In genomic region chr11:79483392-79483791, GRCm38 (mm10) we compare ENCODE assay signal across 27 mouse cellular contexts. TPM values are rescaled to one million over a fixed set of nuclear protein-coding genes. Genes with fewer than 3 reads are reported as not detected.
"Had no signal": no experiment of that assay in that cellular context is flagged by ENCODE, and none has a peak within 500 bp of the region (broad histone marks: within the 10 kb centered on the region; RNA-seq: fewer than 3 reads in every experiment).

No protein-coding gene starts in this region.

- H3K9me3 ChIP-seq: heart, embryonic 13.5 days; heart, embryonic 15.5 days; hindbrain, embryonic 13.5 days; hindbrain, embryonic 15.5 days; limb, embryonic 10.5 days; limb, embryonic 12.5 days had no signal

- H3K4me3 ChIP-seq: gastrocnemius, adult 2 months; heart, embryonic 13.5 days; heart, embryonic 15.5 days; hindbrain, embryonic 13.5 days; hindbrain, embryonic 15.5 days; layer of hippocampus, adult 2 months; left cerebral cortex, adult 2 months; limb, embryonic 10.5 days; limb, embryonic 12.5 days had no signal

- H3K9ac ChIP-seq: heart, embryonic 13.5 days; heart, embryonic 15.5 days; hindbrain, embryonic 13.5 days; hindbrain, embryonic 15.5 days; limb, embryonic 12.5 days had no signal

- DNase-seq: gastrocnemius, adult 2 months; gastrocnemius, postnatal 10 days; gastrocnemius, postnatal 25 days; heart, adult 18-20 months; heart, postnatal 14 days; heart, postnatal 36 days; kidney, adult 11 months; kidney, adult 8-10 months; kidney, postnatal 10 days; kidney, postnatal 25 days; kidney, postnatal 4 days; liver had no signal

- ATAC-seq: hindbrain, postnatal 0 days; intestine, embryonic 16.5 days had no signal

- H3K27ac ChIP-seq: gastrocnemius, adult 2 months; heart, embryonic 13.5 days; heart, embryonic 15.5 days; hindbrain, embryonic 13.5 days; hindbrain, embryonic 15.5 days; hindbrain, postnatal 0 days; left cerebral cortex, adult 2 months; limb, embryonic 10.5 days; limb, embryonic 12.5 days had no signal

- H3K27me3 ChIP-seq: heart, embryonic 13.5 days; heart, embryonic 15.5 days; hindbrain, embryonic 13.5 days; hindbrain, embryonic 15.5 days; limb, embryonic 12.5 days had no signal

- H3K4me2 ChIP-seq: heart, embryonic 11.5 days; heart, embryonic 13.5 days; heart, embryonic 15.5 days; hindbrain, embryonic 13.5 days; hindbrain, embryonic 15.5 days; limb, embryonic 12.5 days; liver, embryonic 11.5 days had no signal

- H3K4me1 ChIP-seq: heart, embryonic 13.5 days; heart, embryonic 15.5 days; hindbrain, embryonic 13.5 days; hindbrain, embryonic 15.5 days; limb, embryonic 10.5 days; limb, embryonic 12.5 days had no signal

RNA-seq across cellular contexts. Expression of gene Omg, which starts 20.5 kb away (rescaled TPM):
- total RNA-seq: gastrocnemius, adult 2 months; gastrocnemius, postnatal 25 days; gastrocnemius, postnatal 4 days; heart, adult 18-20 months; heart, postnatal 14 days; heart, postnatal 36 days; hematopoietic stem cell, adult 5-6 weeks had no signal

RNA-seq across cellular contexts. Expression of gene Evi2b, which starts 40.2 kb away (rescaled TPM):
- total RNA-seq: hindbrain, postnatal 0 days had no signal
- polyA plus RNA-seq: hindbrain, embryonic 13.5 days; hindbrain, embryonic 15.5 days had no signal

RNA-seq across cellular contexts. Expression of gene Evi2, which starts 47.0 kb away (rescaled TPM):
- total RNA-seq: gastrocnemius, adult 2 months; heart, adult 18-20 months; layer of hippocampus, adult 2 months; left cerebral cortex, adult 2 months; left cerebral cortex, postnatal 36 days had no signal
